Mouse (Mus musculus): Measurements from ENCODE around the gene Mettl5. TPM values are rescaled to one million over a fixed set of nuclear protein-coding genes. Genes with fewer than 3 reads are reported as not detected.
A peak's percentile ranks its signal among the peaks of the same experiment; 100 is the strongest.

Mettl5 gene
- 79.3 and 94.9 TPM in 2 replicates for polyA plus RNA-seq (2012)

- no peak for TF ChIP-seq GATA1 (IDR thresholded peaks at IDR 0.05; ENCODE audit: low read length)
Measured at GRCm38 (mm10) chr2:69885451-69886305, at the start of gene Mettl5. TSS of gene Mettl5 (minus strand) at chr2:69885615.

DNA sequence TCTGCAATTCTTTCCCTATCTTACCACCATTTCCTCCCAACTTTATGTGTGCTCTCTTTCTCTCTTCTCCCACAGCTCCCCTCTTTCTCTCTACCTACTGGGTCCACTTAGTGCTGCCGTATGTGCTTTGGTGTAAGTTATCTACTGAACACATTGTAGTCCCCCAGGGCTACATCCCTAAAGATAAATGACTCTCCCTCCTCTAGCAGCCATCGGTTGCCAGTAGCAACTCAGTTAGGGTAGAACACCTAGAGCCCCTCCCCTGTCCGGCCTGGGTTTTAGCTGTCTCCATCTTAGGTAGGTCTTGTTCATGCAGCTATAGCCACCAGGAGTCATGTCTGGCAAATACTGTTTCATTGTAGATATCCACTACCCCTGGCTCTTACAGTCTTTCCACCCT is 39.5 kb upstream of the Mettl5 start:
- TF ChIP-seq GATA1 (IDR thresholded peaks at IDR 0.05; ENCODE audit: low read length), result no peak

- no peak for TF ChIP-seq GATA1 (IDR thresholded peaks at IDR 0.05; ENCODE audit: low read length)
Measured at GRCm38 (mm10) chr2:69917301-69917700, 31.9 kb upstream of the Mettl5 start.

DNA sequence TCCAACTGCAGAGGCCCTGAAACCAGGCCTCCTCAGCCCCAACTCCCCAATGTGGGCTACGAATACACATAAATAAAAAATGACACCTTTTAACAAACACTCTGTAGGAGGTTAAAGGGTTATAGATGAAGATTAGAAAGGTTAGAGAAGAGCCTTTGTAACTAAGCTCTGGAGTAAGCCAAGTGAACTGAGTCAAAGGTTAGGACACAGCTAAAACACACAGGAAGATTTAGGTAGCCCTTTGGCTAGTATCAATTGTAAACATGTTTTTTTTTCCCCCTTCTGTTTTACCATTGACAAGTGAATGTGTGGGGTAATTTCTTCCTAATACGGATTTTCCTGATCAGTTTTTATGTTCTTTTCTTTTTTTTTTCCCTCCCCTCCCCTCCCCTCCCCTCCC is 27.4 kb upstream of the Mettl5 start:
- TF ChIP-seq GATA1 (IDR thresholded peaks at IDR 0.05; ENCODE audit: low read length), result no peak

DNA sequence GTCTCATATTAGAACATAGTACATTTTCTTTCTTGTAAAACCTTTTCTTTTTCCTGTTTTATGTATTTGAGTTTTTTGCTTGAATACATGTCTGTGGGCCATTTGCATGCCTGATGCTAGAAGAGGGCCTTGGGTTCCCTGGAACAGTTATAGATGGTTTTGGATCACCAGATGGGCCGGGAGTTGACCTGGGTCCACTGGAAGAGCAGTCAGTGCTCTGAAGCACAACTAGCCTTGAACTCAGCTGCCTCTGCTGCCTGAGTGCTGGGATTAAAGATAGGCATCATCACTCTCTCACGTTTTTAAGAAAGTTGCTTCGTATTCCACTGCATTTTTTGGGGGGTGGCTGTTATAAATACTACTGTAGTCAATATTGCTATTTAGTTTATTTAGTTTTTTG is 18.1 kb upstream of the Mettl5 start:
- no peak for TF ChIP-seq GATA1 (IDR thresholded peaks at IDR 0.05; ENCODE audit: low read length)

DNA sequence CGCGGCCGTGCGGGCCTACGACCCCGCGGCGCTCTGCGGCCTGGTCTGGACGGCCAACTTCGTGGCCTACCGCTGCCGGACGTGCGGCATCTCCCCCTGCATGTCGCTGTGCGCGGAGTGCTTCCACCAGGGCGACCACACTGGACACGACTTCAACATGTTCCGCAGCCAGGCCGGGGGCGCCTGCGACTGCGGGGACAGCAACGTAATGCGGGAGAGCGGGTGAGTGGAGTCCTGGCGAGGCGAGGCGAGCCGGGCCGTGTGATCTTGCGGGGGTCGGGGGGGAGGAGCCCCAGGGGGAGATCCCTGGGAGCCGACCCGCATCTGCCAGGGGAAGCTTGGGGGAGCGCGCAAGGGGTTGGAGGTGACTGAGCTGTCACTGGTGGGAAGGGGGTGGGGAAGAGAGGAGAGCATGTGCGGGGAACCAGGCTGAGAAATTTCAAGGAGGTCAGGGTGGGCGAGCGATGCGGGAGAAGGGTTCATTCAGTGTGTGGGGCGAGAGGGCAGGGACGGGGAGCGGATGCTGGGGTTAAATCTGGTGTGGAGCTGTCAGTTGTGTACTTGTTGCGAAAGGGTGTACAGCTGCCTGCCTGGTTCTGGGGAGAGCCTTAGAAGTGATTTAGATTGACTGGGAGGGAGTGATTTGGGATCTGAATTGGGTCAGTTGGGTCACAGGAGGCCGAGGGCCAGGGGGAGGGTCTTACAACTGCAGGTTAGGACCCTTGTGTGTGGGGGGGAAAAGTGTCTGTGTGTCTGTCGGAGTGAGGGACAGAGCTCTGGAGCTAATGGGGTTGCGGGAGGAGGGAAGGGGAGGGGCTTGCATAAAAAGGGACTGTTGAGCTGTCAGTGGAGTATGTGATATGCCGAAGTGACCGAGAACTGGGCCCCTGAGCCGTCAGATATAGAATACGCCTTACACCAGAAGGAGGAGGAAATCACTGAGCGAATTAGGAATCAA is 12.5 kb upstream of the Mettl5 start:
- no peak for TF ChIP-seq GATA1 (IDR thresholded peaks at IDR 0.05; ENCODE audit: low read length)

- no peak for TF ChIP-seq GATA1 (IDR thresholded peaks at IDR 0.05; ENCODE audit: low read length)
Measured at GRCm38 (mm10) chr2:69897039-69897617, 11.7 kb upstream of the Mettl5 start, which contains the start of gene Ubr3. TSS of gene Ubr3 (plus strand) at chr2:69897246.

GRCm38 (mm10) chr2:69896224-69896581 is 10.8 kb upstream of the Mettl5 start:
- TF ChIP-seq GATA1 (IDR thresholded peaks at IDR 0.05; ENCODE audit: low read length), result peak; percentile 32

GRCm38 (mm10) chr2:69895502-69896223 is 10.2 kb upstream of the Mettl5 start:
- no peak for TF ChIP-seq GATA1 (IDR thresholded peaks at IDR 0.05; ENCODE audit: low read length)

GRCm38 (mm10) chr2:69893891-69894290 is 8.5 kb upstream of the Mettl5 start:
- no peak for TF ChIP-seq GATA1 (IDR thresholded peaks at IDR 0.05; ENCODE audit: low read length)

DNA sequence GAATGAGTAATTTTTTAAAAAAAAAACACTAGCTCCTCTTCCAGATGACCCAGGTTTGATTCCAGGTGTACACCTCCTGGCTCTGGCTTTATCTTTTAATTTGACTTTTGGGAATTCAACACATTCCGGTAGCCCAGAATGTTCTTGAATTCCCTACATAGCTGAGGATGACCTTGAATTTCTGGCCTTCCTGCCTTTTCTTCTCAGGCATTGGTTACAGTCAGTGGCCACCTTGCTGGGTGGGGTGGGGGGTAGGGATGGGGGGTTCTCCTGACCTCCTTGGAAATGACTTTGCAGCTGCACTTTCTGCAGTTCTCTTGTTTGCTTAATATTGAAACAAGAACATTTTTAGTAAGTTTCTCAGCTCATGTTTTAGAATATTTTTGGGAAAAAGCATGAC is 7.7 kb upstream of the Mettl5 start:
- no peak for TF ChIP-seq GATA1 (IDR thresholded peaks at IDR 0.05; ENCODE audit: low read length)

DNA sequence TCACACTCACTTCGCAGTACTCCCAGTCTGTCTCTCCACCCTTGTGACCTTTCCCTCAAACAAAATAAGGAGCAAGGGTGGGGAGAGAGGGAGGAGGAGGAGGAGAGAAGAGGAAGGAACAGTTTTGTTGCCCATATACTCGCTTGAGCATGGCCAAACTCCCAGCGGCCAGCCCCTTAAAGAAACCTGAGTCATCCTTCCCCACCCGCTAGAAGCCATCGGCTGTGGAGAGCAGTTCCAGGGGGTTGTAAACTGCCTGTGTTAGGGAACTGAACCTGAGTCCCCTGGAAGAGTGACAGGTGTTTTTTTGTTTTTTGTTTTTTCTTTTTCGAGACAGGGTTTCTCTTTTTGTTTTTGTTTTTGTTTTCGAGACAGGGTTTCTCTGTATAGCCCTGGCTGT is 5.4 kb upstream of the Mettl5 start:
- TF ChIP-seq GATA1 (IDR thresholded peaks at IDR 0.05; ENCODE audit: low read length), result no peak

GRCm38 (mm10) chr2:69888957-69889356 is 3.5 kb upstream of the Mettl5 start:
- TF ChIP-seq GATA1 (IDR thresholded peaks at IDR 0.05; ENCODE audit: low read length), result no peak

- no peak for TF ChIP-seq GATA1 (IDR thresholded peaks at IDR 0.05; ENCODE audit: low read length)
Measured at GRCm38 (mm10) chr2:69885050-69885449, 365 bp downstream of the Mettl5 start.

GRCm38 (mm10) chr2:69884581-69884980 is 834 bp downstream of the Mettl5 start:
- TF ChIP-seq GATA1 (IDR thresholded peaks at IDR 0.05; ENCODE audit: low read length), result no peak
